ENCODE assay signal across 27 mouse cellular contexts in genomic region chr7:142545967-142546366, GRCm38 (mm10). TPM values are rescaled to one million over a fixed set of nuclear protein-coding genes. Genes with fewer than 3 reads are reported as not detected.
DNase-seq lines count a peak whose midpoint lies in the region; ATAC-seq lines count a peak whose summit lies in the region.
"Had no signal": no experiment of that assay in that cellular context is flagged by ENCODE, and none has a peak within 500 bp of the region (broad histone marks: within the 10 kb centered on the region; RNA-seq: fewer than 3 reads in every experiment).

No protein-coding gene starts in this region.

- no peak for ATAC-seq in forebrain, embryonic 11.5 days (replicated peaks; ENCODE audit: low FRiP score)
- no peak for ATAC-seq in kidney, embryonic 15.5 days (replicated peaks; ENCODE audit: low FRiP score)
- no peak for ATAC-seq in limb, embryonic 15.5 days (ENCODE audit: insufficient number of reproducible peaks, low FRiP score, low TSS enrichment, low read depth)
- ATAC-seq: forebrain, embryonic 16.5 days; hindbrain, embryonic 16.5 days; intestine, embryonic 15.5 days; liver, embryonic 12.5 days; liver, postnatal 0 days had no signal

- WGBS in forebrain, embryonic 10.5 days, result 69% methylated on average over 7 of the region's 7 CpGs
- WGBS in forebrain, embryonic 11.5 days, result 77% methylated on average over 7 of the region's 7 CpGs
- 70% methylated on average over 7 of the region's 7 CpGs for WGBS in kidney, embryonic 15.5 days
- 19% methylated on average over 7 of the region's 7 CpGs for WGBS in limb, embryonic 10.5 days
- 38% methylated on average over 7 of the region's 7 CpGs for WGBS in limb, embryonic 15.5 days

- peaks cover 78% of the 10 kb centered on the region for H3K4me1 ChIP-seq in forebrain, embryonic 10.5 days
- H3K4me1 ChIP-seq in forebrain, embryonic 11.5 days (replicated peaks; ENCODE audit: control insufficient read depth, insufficient read depth, low read length), result peaks cover 10% of the 10 kb centered on the region
- H3K4me1 ChIP-seq in kidney, embryonic 15.5 days, result peaks cover 78% of the 10 kb centered on the region
- peaks cover 100% of the 10 kb centered on the region for H3K4me1 ChIP-seq in limb, embryonic 10.5 days
- peaks cover 87% of the 10 kb centered on the region for H3K4me1 ChIP-seq in limb, embryonic 15.5 days
- H3K4me1 ChIP-seq: megakaryocyte, embryonic 14.5 days had no signal

- H3K27ac ChIP-seq in forebrain, embryonic 10.5 days, result peak overlapping the region; percentile 22
- no peak overlapping the region for H3K27ac ChIP-seq in forebrain, embryonic 11.5 days (ENCODE audit: low read depth, low read length)
- peak overlapping the region; percentile 33 for H3K27ac ChIP-seq in kidney, embryonic 15.5 days
- peak overlapping the region; percentile 92 for H3K27ac ChIP-seq in limb, embryonic 10.5 days
- H3K27ac ChIP-seq in limb, embryonic 15.5 days, result peak overlapping the region; percentile 82
- H3K27ac ChIP-seq: heart, embryonic 15.5 days; intestine, embryonic 15.5 days; kidney, postnatal 0 days; left cerebral cortex, adult 2 months; liver, embryonic 12.5 days; midbrain, embryonic 12.5 days had no signal

- no peak overlapping the region for H3K4me3 ChIP-seq in forebrain, embryonic 10.5 days
- H3K4me3 ChIP-seq in forebrain, embryonic 11.5 days (ENCODE audit: low read depth, low read length), result no peak overlapping the region
- H3K4me3 ChIP-seq in kidney, embryonic 15.5 days (replicated peaks), result no peak overlapping the region
- peak overlapping the region; percentile 11; the same call in 1 of the 2 replicates for H3K4me3 ChIP-seq in limb, embryonic 10.5 days
- no peak overlapping the region for H3K4me3 ChIP-seq in limb, embryonic 15.5 days
- H3K4me3 ChIP-seq: heart, embryonic 15.5 days; intestine, embryonic 15.5 days; left cerebral cortex, adult 2 months; liver, embryonic 12.5 days; megakaryocyte, embryonic 14.5 days; midbrain, embryonic 12.5 days had no signal

- H3K27me3 ChIP-seq in forebrain, embryonic 10.5 days (ENCODE audit: poor library complexity, severe bottlenecking), result no peaks in the 10 kb centered on the region
- H3K27me3 ChIP-seq in forebrain, embryonic 11.5 days (ENCODE audit: control insufficient read depth, insufficient read depth, low read length), result no peaks in the 10 kb centered on the region
- no peaks in the 10 kb centered on the region for H3K27me3 ChIP-seq in kidney, embryonic 15.5 days
- no peaks in the 10 kb centered on the region for H3K27me3 ChIP-seq in limb, embryonic 10.5 days (ENCODE audit: low read depth, poor library complexity, severe bottlenecking)
- H3K27me3 ChIP-seq in limb, embryonic 15.5 days, result no peaks in the 10 kb centered on the region
- H3K27me3 ChIP-seq: heart, embryonic 15.5 days; intestine, embryonic 15.5 days; liver, embryonic 12.5 days; midbrain, embryonic 12.5 days had no signal

- no peak overlapping the region for H3K9ac ChIP-seq in forebrain, embryonic 11.5 days (ENCODE audit: low read length)
- H3K9ac ChIP-seq in kidney, embryonic 15.5 days, result no peak overlapping the region
- H3K9ac ChIP-seq in limb, embryonic 15.5 days, result no peak overlapping the region
- H3K9ac ChIP-seq: heart, embryonic 15.5 days; intestine, embryonic 15.5 days; liver, embryonic 12.5 days; liver, postnatal 0 days; midbrain, embryonic 12.5 days had no signal

- no peak overlapping the region for H3K4me2 ChIP-seq in forebrain, embryonic 11.5 days (ENCODE audit: low read depth, low read length, severe bottlenecking)
- H3K4me2 ChIP-seq in kidney, embryonic 15.5 days, result no peak overlapping the region
- H3K4me2 ChIP-seq in limb, embryonic 15.5 days, result no peak overlapping the region
- H3K4me2 ChIP-seq: heart, embryonic 15.5 days; intestine, embryonic 15.5 days; liver, embryonic 12.5 days; midbrain, embryonic 12.5 days had no signal

- DNase-seq in forebrain, embryonic 10.5 days (ENCODE audit: extremely low spot score, low spot score), result no peak
- DNase-seq in forebrain, embryonic 11.5 days (ENCODE audit: low spot score), result no peak
- no peak for DNase-seq in kidney, postnatal 25 days
- DNase-seq in limb, embryonic 10.5 days (ENCODE audit: low spot score), result peak; percentile 78
- DNase-seq in left cerebral cortex, adult 8-10 months (ENCODE audit: low spot score in 2 of 2), result no peak
- DNase-seq in layer of hippocampus, adult 18-20 months (ENCODE audit: low spot score in 2 of 2), result no peak
- DNase-seq: adrenal gland, adult 8-10 months; cerebellum, adult 2 months; cerebellum, postnatal 14 days; gastrocnemius, postnatal 10 days; kidney, adult 2 months; liver, postnatal 0 days; lung, postnatal 36 days had no signal

- no peaks in the 10 kb centered on the region for H3K9me3 ChIP-seq in forebrain, embryonic 10.5 days
- H3K9me3 ChIP-seq in forebrain, embryonic 11.5 days (ENCODE audit: control insufficient read depth, low read length), result no peaks in the 10 kb centered on the region
- H3K9me3 ChIP-seq in kidney, embryonic 15.5 days (replicated peaks), result no peaks in the 10 kb centered on the region
- H3K9me3 ChIP-seq in limb, embryonic 10.5 days (replicated peaks), result no peaks in the 10 kb centered on the region
- H3K9me3 ChIP-seq in limb, embryonic 15.5 days, result no peaks in the 10 kb centered on the region
- H3K9me3 ChIP-seq: heart, embryonic 15.5 days; intestine, embryonic 15.5 days; liver, embryonic 12.5 days; megakaryocyte, embryonic 14.5 days; midbrain, embryonic 12.5 days had no signal

- H3K36me3 ChIP-seq in forebrain, embryonic 10.5 days (replicated peaks), result peaks cover 13% of the 10 kb centered on the region
- no peaks in the 10 kb centered on the region for H3K36me3 ChIP-seq in forebrain, embryonic 11.5 days (ENCODE audit: control insufficient read depth, insufficient read depth, low read length)
- peaks cover 6% of the 10 kb centered on the region; the same call in 1 of the 2 replicates for H3K36me3 ChIP-seq in kidney, embryonic 15.5 days
- H3K36me3 ChIP-seq in limb, embryonic 10.5 days, result 0 out of 2 replicates have a peak, but pooled peaks cover 7% of the 10 kb centered on the region
- H3K36me3 ChIP-seq in limb, embryonic 15.5 days, result no peaks in the 10 kb centered on the region
- H3K36me3 ChIP-seq: heart, embryonic 15.5 days; intestine, embryonic 15.5 days had no signal

RNA-seq across cellular contexts. Expression of gene Mrpl23, which starts 13.5 kb away (rescaled TPM):
- 15.8 and 16.1 TPM in 2 replicates for polyA plus RNA-seq in forebrain, embryonic 10.5 days (2016; fragmentation: Nextera tagmentation; extraction: Ambion mirVana)
- 18.3 and 18.7 TPM in 2 replicates for polyA plus RNA-seq in forebrain, embryonic 11.5 days (2014; fragmentation: Nextera tagmentation; extraction: Ambion mirVana)
- polyA plus RNA-seq in kidney, embryonic 15.5 days (2015; fragmentation: Nextera tagmentation; extraction: Ambion mirVana), result 25.8 and 26.8 TPM in 2 replicates
- polyA plus RNA-seq in limb, embryonic 10.5 days (2016; fragmentation: Nextera tagmentation; extraction: Ambion mirVana), result 25.9 and 33.7 TPM in 2 replicates
- 28.8 and 30.5 TPM in 2 replicates for polyA plus RNA-seq in limb, embryonic 15.5 days (2015; fragmentation: Nextera tagmentation; extraction: Ambion mirVana)
- 1 to 10 TPM; 3.4 to 8.4 (median 7.0) TPM for total RNA-seq in left cerebral cortex, adult 8-10 months (2022)
- total RNA-seq in layer of hippocampus, adult 18-20 months (2021), result 1 to 10 TPM; 6.8 to 8.4 TPM

RNA-seq across cellular contexts. Expression of gene Tnnt3, which starts 47.3 kb away (rescaled TPM):
- polyA plus RNA-seq in forebrain, embryonic 10.5 days (2016; fragmentation: Nextera tagmentation; extraction: Ambion mirVana), result 0.33 and 1.1 TPM in 2 replicates
- 1.00 and 1.0 TPM in 2 replicates for polyA plus RNA-seq in forebrain, embryonic 11.5 days (2014; fragmentation: Nextera tagmentation; extraction: Ambion mirVana)
- polyA plus RNA-seq in kidney, embryonic 15.5 days (2015; fragmentation: Nextera tagmentation; extraction: Ambion mirVana), result 23.5 and 46.2 TPM in 2 replicates
- polyA plus RNA-seq in limb, embryonic 10.5 days (2016; fragmentation: Nextera tagmentation; extraction: Ambion mirVana), result 1.6 and 1.7 TPM in 2 replicates
- 154 and 517 TPM in 2 replicates for polyA plus RNA-seq in limb, embryonic 15.5 days (2015; fragmentation: Nextera tagmentation; extraction: Ambion mirVana)
- total RNA-seq in left cerebral cortex, adult 8-10 months (2022), result 10 to 100 TPM in 1 of 4 experiments, 1 to 10 TPM in 2, under 1 TPM in 1; 0.88 to 14.3 (median 6.5) TPM
- not detected for total RNA-seq in layer of hippocampus, adult 18-20 months (2021)
- total RNA-seq: granulocyte monocyte progenitor cell, adult 5-6 weeks; left cerebral cortex, adult 2 months; left cerebral cortex, postnatal 36 days had no signal
- polyA plus RNA-seq: liver, embryonic 12.5 days; testis, adult 2 months had no signal
